Mouse (Mus musculus): ENCODE results near the gene Ric1. TPM values are rescaled to one million over a fixed set of nuclear protein-coding genes. Genes with fewer than 3 reads are reported as not detected.
"Not testable (repeated sequence)": the region's sequence is repeated elsewhere in the genome, so short reads cannot be mapped to it uniquely, and the experiment has no call there.

Gene Ric1
- polyA plus RNA-seq, 1 experiment from 2014 or later = 28.8 TPM

- CTCF ChIA-PET = interaction anchor here (0.9 kb wide), 1 partner anchor 477 kb away, joined by 3 read pairs; no protein-coding TSS in a partner anchor
Measured at GRCm38 (mm10) chr19:29551128-29551527, 29.0 kb downstream of the Ric1 start.

GRCm38 (mm10) chr19:29551980-29552379 is 29.9 kb downstream of the Ric1 start:
- in situ Hi-C loops (cut with MboI; ENCODE audit: low pct_unique_long_range_greater_than_20kb); ATAC-seq; POLR2A ChIA-PET; H3K27me3 ChIP-seq; DNase-seq (ENCODE audit: low read depth, low spot score): not testable (repeated sequence)
- CTCF ChIA-PET = interaction anchor here (1.1 kb wide), 1 partner anchor 11 kb away, joined by 3 read pairs; no protein-coding TSS in a partner anchor

More at GRCm38 (mm10) chr19:29551128-29551527, 29.0 kb downstream of the Ric1 start:
- ATAC-seq (no peak), DNase-seq (ENCODE audit: low read depth, low spot score) (no peak)
- POLR2A ChIA-PET = no interaction called here
- in situ Hi-C loops (cut with MboI; ENCODE audit: low pct_unique_long_range_greater_than_20kb) = no loop called here
- no peak for TF ChIP-seq CTCF (IDR thresholded peaks at IDR 0.05)
- no peaks in the 10 kb centered on the region for H3K27me3 ChIP-seq

GRCm38 (mm10) chr19:29557171-29557845 is 35.2 kb downstream of the Ric1 start:
- CTCF ChIA-PET; H3K27me3 ChIP-seq; in situ Hi-C loops (cut with MboI; ENCODE audit: low pct_unique_long_range_greater_than_20kb); POLR2A ChIA-PET; ATAC-seq; DNase-seq (ENCODE audit: low read depth, low spot score): not testable (repeated sequence)

- ATAC-seq = no peak
- ChIA-PET POLR2A (no interaction called here), CTCF (interaction anchor here (0.8 to 3.1 kb wide), 4 partner anchors 10 to 206 kb away, joined by 3 to 12 read pairs (median 4); no protein-coding TSS in a partner anchor)
- TF ChIP-seq CTCF (IDR thresholded peaks at IDR 0.05) = no peak
- DNase-seq (ENCODE audit: low read depth, low spot score) = no peak
- no peaks in the 10 kb centered on the region for H3K27me3 ChIP-seq
- in situ Hi-C loops (cut with MboI; ENCODE audit: low pct_unique_long_range_greater_than_20kb) = no loop called here
Measured at GRCm38 (mm10) chr19:29562166-29562565, 40.1 kb downstream of the Ric1 start.

GRCm38 (mm10) chr19:29562603-29563002 is 40.5 kb downstream of the Ric1 start:
- TF ChIP-seq CTCF (IDR thresholded peaks at IDR 0.05) = no peak
- DNase-seq (ENCODE audit: low read depth, low spot score) (no peak), ATAC-seq (no peak)
- in situ Hi-C loops (cut with MboI; ENCODE audit: low pct_unique_long_range_greater_than_20kb) = no loop called here
- ChIA-PET CTCF (interaction anchor here (0.7 to 3.1 kb wide), 9 partner anchors 10 to 207 kb away, joined by 3 to 12 read pairs (median 3); partner anchors contain the start of genes Cd274 and Plgrkt), POLR2A (no interaction called here)
- no peaks in the 10 kb centered on the region for H3K27me3 ChIP-seq

- peak; percentile 44 for ATAC-seq
- peak; percentile 83 for TF ChIP-seq CTCF (IDR thresholded peaks at IDR 0.05)
- in situ Hi-C loops (cut with MboI; ENCODE audit: low pct_unique_long_range_greater_than_20kb) = no loop called here
- ChIA-PET CTCF (interaction anchor here (0.7 to 3.1 kb wide), 9 partner anchors 10 to 196 kb away, joined by 3 to 12 read pairs (median 3); partner anchors contain the start of genes Cd274 and Plgrkt), POLR2A (no interaction called here)
- no peaks in the 10 kb centered on the region for H3K27me3 ChIP-seq
- peak; percentile 12 for DNase-seq (ENCODE audit: low read depth, low spot score)
Measured at GRCm38 (mm10) chr19:29563258-29563779, 41.2 kb downstream of the Ric1 start.

- CTCF ChIA-PET = no interaction called here
- in situ Hi-C loops (cut with MboI; ENCODE audit: low pct_unique_long_range_greater_than_20kb) = no loop called here
- POLR2A ChIA-PET = interaction anchor here (0.7 kb wide), 1 partner anchor 10 kb away, joined by 4 read pairs; no protein-coding TSS in a partner anchor
- DNase-seq (ENCODE audit: low read depth, low spot score) = no peak
- TF ChIP-seq CTCF (IDR thresholded peaks at IDR 0.05) = no peak
- no peaks in the 10 kb centered on the region for H3K27me3 ChIP-seq
- no peak for ATAC-seq
Measured at GRCm38 (mm10) chr19:29566512-29566911, 44.4 kb downstream of the Ric1 start.

GRCm38 (mm10) chr19:29582439-29582838 is 60.4 kb downstream of the Ric1 start:
- in situ Hi-C loops (cut with MboI; ENCODE audit: low pct_unique_long_range_greater_than_20kb) = no loop called here
- DNase-seq (ENCODE audit: low read depth, low spot score) (no peak), ATAC-seq (no peak)
- H3K27me3 ChIP-seq = no peaks in the 10 kb centered on the region
- ChIA-PET CTCF (interaction anchor here (0.7 to 2.2 kb wide), 4 partner anchors 9 to 238 kb away, joined by 3 to 5 read pairs (median 4); no protein-coding TSS in a partner anchor), POLR2A (no interaction called here)
- no peak for TF ChIP-seq CTCF (IDR thresholded peaks at IDR 0.05)

GRCm38 (mm10) chr19:29583734-29584133 is 61.7 kb downstream of the Ric1 start:
- no peak for DNase-seq (ENCODE audit: low read depth, low spot score)
- in situ Hi-C loops (cut with MboI; ENCODE audit: low pct_unique_long_range_greater_than_20kb) = no loop called here
- CTCF ChIA-PET = interaction anchor here (1.2 to 1.4 kb wide), 3 partner anchors 11 to 19 kb away, joined by 4 to 7 read pairs (median 4); no protein-coding TSS in a partner anchor
- ATAC-seq = no peak
- no peak for TF ChIP-seq CTCF (IDR thresholded peaks at IDR 0.05)
- POLR2A ChIA-PET = no interaction called here
- H3K27me3 ChIP-seq = no peaks in the 10 kb centered on the region

GRCm38 (mm10) chr19:29593783-29594182 is 71.7 kb downstream of the Ric1 start:
- CTCF ChIA-PET = interaction anchor here (2.2 to 2.7 kb wide), 2 partner anchors 8 to 10 kb away, joined by 5 to 16 read pairs; no protein-coding TSS in a partner anchor
- in situ Hi-C loops (cut with MboI; ENCODE audit: low pct_unique_long_range_greater_than_20kb); H3K27me3 ChIP-seq; DNase-seq (ENCODE audit: low read depth, low spot score); POLR2A ChIA-PET; ATAC-seq: not testable (repeated sequence)

- no peaks in the 10 kb centered on the region for H3K27me3 ChIP-seq
- ChIA-PET POLR2A (no interaction called here), CTCF (interaction anchor here (1.2 to 2.7 kb wide), 4 partner anchors 8 to 26 kb away, joined by 3 to 16 read pairs (median 8); no protein-coding TSS in a partner anchor)
- ATAC-seq (no peak), DNase-seq (ENCODE audit: low read depth, low spot score) (no peak)
- no peak for TF ChIP-seq CTCF (IDR thresholded peaks at IDR 0.05)
- in situ Hi-C loops (cut with MboI; ENCODE audit: low pct_unique_long_range_greater_than_20kb) = no loop called here
Measured at GRCm38 (mm10) chr19:29596276-29596675, 74.2 kb downstream of the Ric1 start.
